In genomic region chr11:101431327-101431726, GRCm38 (mm10) we compare ENCODE assay signal across 22 mouse cellular contexts. TPM values are rescaled to one million over a fixed set of nuclear protein-coding genes. Genes with fewer than 3 reads are reported as not detected.
DNase-seq lines count a peak whose midpoint lies in the region; ATAC-seq lines count a peak whose summit lies in the region.
"Had no signal": no experiment of that assay in that cellular context is flagged by ENCODE, and none has a peak within 500 bp of the region (broad histone marks: within the 10 kb centered on the region; RNA-seq: fewer than 3 reads in every experiment).

No protein-coding gene starts in this region.

- H3K36me3 ChIP-seq in embryonic facial prominence, embryonic 12.5 days = peaks cover 63% of the 10 kb centered on the region
- H3K36me3 ChIP-seq in embryonic facial prominence, embryonic 10.5 days (replicated peaks) = peaks cover 69% of the 10 kb centered on the region

- no peak overlapping the region for H3K27ac ChIP-seq in embryonic facial prominence, embryonic 12.5 days
- no peak overlapping the region for H3K27ac ChIP-seq in embryonic facial prominence, embryonic 10.5 days (replicated peaks)
- H3K27ac ChIP-seq: forebrain, embryonic 13.5 days; forebrain, embryonic 15.5 days had no signal

- H3K9ac ChIP-seq in embryonic facial prominence, embryonic 12.5 days = 0 out of 2 replicates have a peak overlapping the region, but pooled peaks have one; percentile 27
- H3K9ac ChIP-seq: forebrain, embryonic 13.5 days; forebrain, embryonic 15.5 days; forebrain, postnatal 0 days had no signal

- DNase-seq in adrenal gland, adult (ENCODE audit: inconsistent age in 2 of 2, low spot score in 1 of 2) = peak; percentile 66 to 72
- no peak for DNase-seq in adrenal gland, postnatal 4 days (ENCODE audit: low spot score in 2 of 2)
- peak; percentile 31 for DNase-seq in adrenal gland, postnatal 10 days
- DNase-seq in adrenal gland, adult 18-20 months (ENCODE audit: low spot score in 2 of 2) = no peak
- DNase-seq in embryonic facial prominence, embryonic 10.5 days (ENCODE audit: low spot score) = no peak
- peak; percentile 20 for DNase-seq in ovary, postnatal 36 days (ENCODE audit: low spot score)
- no peak for DNase-seq in ovary, postnatal 10 days (ENCODE audit: low spot score)
- DNase-seq: B cell, adult 2 months; cerebellum, adult 11-12 months; cerebellum, adult 2 months; cerebellum, adult 9-10 months; cerebellum, postnatal 10 days; cerebellum, postnatal 25 days; forebrain, postnatal 0 days had no signal

- H3K4me1 ChIP-seq in embryonic facial prominence, embryonic 12.5 days = peaks cover 8% of the 10 kb centered on the region; the same call in 1 of the 2 replicates
- peaks cover 8% of the 10 kb centered on the region for H3K4me1 ChIP-seq in embryonic facial prominence, embryonic 10.5 days

- no peak overlapping the region for H3K4me2 ChIP-seq in embryonic facial prominence, embryonic 12.5 days (replicated peaks)
- H3K4me2 ChIP-seq: forebrain, embryonic 13.5 days; forebrain, embryonic 15.5 days had no signal

- WGBS in embryonic facial prominence, embryonic 12.5 days = 90% methylated on average over 9 of the region's 9 CpGs
- 91% methylated on average over 9 of the region's 9 CpGs for WGBS in embryonic facial prominence, embryonic 10.5 days

- no peak overlapping the region for H3K4me3 ChIP-seq in embryonic facial prominence, embryonic 12.5 days
- no peak overlapping the region for H3K4me3 ChIP-seq in embryonic facial prominence, embryonic 10.5 days
- H3K4me3 ChIP-seq: forebrain, embryonic 13.5 days; forebrain, embryonic 15.5 days had no signal

- no peaks in the 10 kb centered on the region for H3K27me3 ChIP-seq in embryonic facial prominence, embryonic 12.5 days
- no peaks in the 10 kb centered on the region for H3K27me3 ChIP-seq in embryonic facial prominence, embryonic 10.5 days (replicated peaks; ENCODE audit: low read depth, poor library complexity, severe bottlenecking)
- H3K27me3 ChIP-seq: CH12.LX; forebrain, embryonic 13.5 days; forebrain, embryonic 15.5 days; Patski had no signal

- no peaks in the 10 kb centered on the region for H3K9me3 ChIP-seq in embryonic facial prominence, embryonic 12.5 days
- no peaks in the 10 kb centered on the region for H3K9me3 ChIP-seq in embryonic facial prominence, embryonic 10.5 days
- H3K9me3 ChIP-seq: forebrain, embryonic 13.5 days; forebrain, embryonic 15.5 days; G1E had no signal

- ATAC-seq in embryonic facial prominence, embryonic 12.5 days (ENCODE audit: insufficient number of reproducible peaks, insufficient read depth, low FRiP score, low TSS enrichment) = no peak
- ATAC-seq: activated CD4-positive, CD25-positive, alpha-beta regulatory T cell, adult 4 months; CD4-positive, CD25-positive, alpha-beta regulatory T cell, adult 4 months; forebrain, embryonic 13.5 days; forebrain, embryonic 15.5 days; forebrain, postnatal 0 days; Patski had no signal

RNA-seq across cellular contexts. Expression of gene Ptges3l, which starts 6.2 kb away (rescaled TPM):
- total RNA-seq in adrenal gland, postnatal 4 days (2021) = 1 to 10 TPM; 6.4 to 6.7 TPM
- total RNA-seq in adrenal gland, postnatal 10 days (2021) = 1 to 10 TPM; 5.6 to 9.5 TPM
- total RNA-seq in adrenal gland, adult 18-20 months (2021) = 1 to 10 TPM; 6.1 TPM
- polyA plus RNA-seq in embryonic facial prominence, embryonic 12.5 days (2016; fragmentation: Nextera tagmentation; extraction: Ambion mirVana) = 7.4 and 9.1 TPM in 2 replicates
- polyA plus RNA-seq in embryonic facial prominence, embryonic 10.5 days (2016; fragmentation: Nextera tagmentation; extraction: Ambion mirVana) = 3.9 and 4.7 TPM in 2 replicates

RNA-seq across cellular contexts. Expression of gene Rundc1, which starts 6.4 kb away (rescaled TPM):
- total RNA-seq in adrenal gland, postnatal 4 days (2021) = 10 to 100 TPM; 20.1 to 22.0 TPM
- 10 to 100 TPM; 16.1 to 17.8 TPM for total RNA-seq in adrenal gland, postnatal 10 days (2021)
- 10 to 100 TPM; 28.2 TPM for total RNA-seq in adrenal gland, adult 18-20 months (2021)
- polyA plus RNA-seq in embryonic facial prominence, embryonic 12.5 days (2016; fragmentation: Nextera tagmentation; extraction: Ambion mirVana) = 22.5 and 23.0 TPM in 2 replicates
- polyA plus RNA-seq in embryonic facial prominence, embryonic 10.5 days (2016; fragmentation: Nextera tagmentation; extraction: Ambion mirVana) = 17.5 and 21.4 TPM in 2 replicates

RNA-seq across cellular contexts. Expression of gene Gm27029, which starts 6.7 kb away (rescaled TPM):
- 1 to 10 TPM; 3.4 to 5.9 TPM for total RNA-seq in adrenal gland, postnatal 4 days (2021)
- 1 to 10 TPM; 1.9 to 5.0 TPM for total RNA-seq in adrenal gland, postnatal 10 days (2021)
- total RNA-seq in adrenal gland, adult 18-20 months (2021) = 1 to 10 TPM; 2.7 to 4.7 TPM
- 9.6 and 9.9 TPM in 2 replicates for polyA plus RNA-seq in embryonic facial prominence, embryonic 12.5 days (2016; fragmentation: Nextera tagmentation; extraction: Ambion mirVana)
- polyA plus RNA-seq in embryonic facial prominence, embryonic 10.5 days (2016; fragmentation: Nextera tagmentation; extraction: Ambion mirVana) = 12.6 and 13.1 TPM in 2 replicates

RNA-seq across cellular contexts. Expression of gene Rpl27, which starts 10.8 kb away (rescaled TPM):
- 100 to 1,000 TPM in 1 of 2 experiments, 10 to 100 TPM in 1; 90.3 to 116 TPM for total RNA-seq in adrenal gland, postnatal 4 days (2021)
- total RNA-seq in adrenal gland, postnatal 10 days (2021) = 10 to 100 TPM; 75.5 to 92.7 TPM
- 10 to 100 TPM; 68.8 to 83.9 TPM for total RNA-seq in adrenal gland, adult 18-20 months (2021)
- polyA plus RNA-seq in embryonic facial prominence, embryonic 12.5 days (2016; fragmentation: Nextera tagmentation; extraction: Ambion mirVana) = 361 and 382 TPM in 2 replicates
- 469 and 481 TPM in 2 replicates for polyA plus RNA-seq in embryonic facial prominence, embryonic 10.5 days (2016; fragmentation: Nextera tagmentation; extraction: Ambion mirVana)

RNA-seq across cellular contexts. Expression of gene Aarsd1, which starts 13.9 kb away (rescaled TPM):
- total RNA-seq in adrenal gland, postnatal 4 days (2021) = 10 to 100 TPM; 29.9 to 31.1 TPM
- 10 to 100 TPM; 33.1 to 37.3 TPM for total RNA-seq in adrenal gland, postnatal 10 days (2021)
- 10 to 100 TPM; 29.1 to 38.1 TPM for total RNA-seq in adrenal gland, adult 18-20 months (2021)
- polyA plus RNA-seq in embryonic facial prominence, embryonic 12.5 days (2016; fragmentation: Nextera tagmentation; extraction: Ambion mirVana) = 86.3 and 86.5 TPM in 2 replicates
- 102 and 110 TPM in 2 replicates for polyA plus RNA-seq in embryonic facial prominence, embryonic 10.5 days (2016; fragmentation: Nextera tagmentation; extraction: Ambion mirVana)

Comparison
In these comparisons a context has a peak if more than half of its experiments do, and no peak if none do; other contexts are left out.
1. DNase-seq: peak in adrenal gland, adult (2 of 2), adrenal gland, postnatal 10 days (single experiment) and ovary, postnatal 36 days (single experiment); none in adrenal gland, postnatal 4 days (0 of 2), adrenal gland, adult 18-20 months (0 of 2), embryonic facial prominence, embryonic 10.5 days (single experiment) and ovary, postnatal 10 days (single experiment).